Mouse (Mus musculus) stomach, postnatal 0 days (tissue): ENCODE measurements around the gene Phpt1.
A peak's percentile ranks its signal among the peaks of the same experiment; 100 is the strongest.

Source experiments
- CTCF ChIP-seq: IDR thresholded peaks from 2 replicates; pipeline ENCODE4 v1.5.1; 2016; ENCODE audit warnings: antibody characterized with exemption, low read depth, mild to moderate bottlenecking, moderate library complexity
- EP300 ChIP-seq: optimal IDR thresholded peaks from 2 replicates; pipeline ENCODE3; 2016; ENCODE audit warnings: antibody characterized with exemption

DNA sequence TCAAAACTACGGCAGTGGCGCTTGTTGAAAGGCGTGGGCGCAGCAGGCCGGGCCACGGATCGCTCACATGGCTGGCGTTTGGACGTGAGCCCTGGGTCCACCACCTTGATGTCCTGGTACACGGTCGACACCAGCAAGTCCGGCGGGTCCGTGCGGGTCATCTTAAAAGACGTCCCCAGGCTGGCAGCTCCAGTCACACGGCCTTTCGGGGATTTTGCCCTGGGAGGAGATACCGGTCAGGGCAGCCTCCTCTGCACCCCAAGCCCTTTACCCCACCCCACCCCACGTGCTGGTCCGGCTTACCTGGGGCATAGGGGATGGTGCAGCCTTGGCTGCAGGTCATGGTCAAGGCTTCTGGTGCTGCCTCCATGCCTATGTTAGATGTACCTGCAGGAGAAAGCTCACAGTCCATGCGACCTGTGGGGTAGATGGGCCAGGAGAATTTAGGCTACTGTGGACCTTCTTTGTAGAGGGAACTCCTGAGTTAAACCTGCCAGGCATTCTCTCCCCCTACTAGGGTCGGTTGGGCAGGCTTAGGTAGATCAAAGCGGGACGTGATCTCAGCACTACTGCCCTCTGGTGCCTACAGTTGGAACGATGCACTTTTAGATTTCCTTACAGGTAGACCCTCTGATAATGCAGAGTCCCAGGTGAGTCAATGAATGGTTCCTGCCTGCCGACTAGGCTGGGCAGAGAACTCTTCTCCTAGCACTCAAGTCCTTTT is 4.9 kb upstream of the Phpt1 start:
- TF ChIP-seq CTCF (peak; percentile 73), EP300 (no peak)
